Mouse (Mus musculus): Measurements from ENCODE around the gene Qtrt1. TPM values are rescaled to one million over a fixed set of nuclear protein-coding genes. Genes with fewer than 3 reads are reported as not detected.

The Qtrt1 gene
- polyA plus RNA-seq, 1 experiment from 2014 or later, result 46.9 TPM

GRCm38 (mm10) chr9:21425556-21425945, 13.9 kb downstream of the Qtrt1 start:
- Histone ChIP-seq H3K4me3 (peak overlapping the region; percentile 82), H3K27ac (no peak overlapping the region), H3K9ac (peak overlapping the region; percentile 89), H3K4me2 (peak overlapping the region; percentile 97), H3K27me3 (no peaks in the 10 kb centered on the region), H3K36me3 (ENCODE audit: poor library complexity, severe bottlenecking) (peaks cover 11% of the 10 kb centered on the region), H3K9me3 (replicated peaks) (no peaks in the 10 kb centered on the region), H3K4me1 (peaks cover 52% of the 10 kb centered on the region)
- WGBS, result 18% methylated on average over 6 of the region's 6 CpGs
- ATAC-seq, result no peak

GRCm38 (mm10) chr9:21426013-21426412, 14.4 kb downstream of the Qtrt1 start:
- Histone ChIP-seq H3K27me3 (no peaks in the 10 kb centered on the region), H3K36me3 (ENCODE audit: poor library complexity, severe bottlenecking) (peaks cover 6% of the 10 kb centered on the region), H3K27ac (no peak overlapping the region), H3K4me3 (peak overlapping the region; percentile 82), H3K4me2 (peak overlapping the region; percentile 97), H3K9ac (peak overlapping the region; percentile 89), H3K4me1 (peaks cover 56% of the 10 kb centered on the region), H3K9me3 (replicated peaks) (no peaks in the 10 kb centered on the region)
- WGBS, result 42% methylated on average over 1 of the region's 1 CpGs
- no peak for ATAC-seq

- 85% methylated on average over 2 of the region's 2 CpGs for WGBS
- no peak overlapping the region for H3K9ac ChIP-seq
- H3K4me3 ChIP-seq, result peak overlapping the region; percentile 82; the same call in 1 of the 2 replicates
- H3K27me3 ChIP-seq, result no peaks in the 10 kb centered on the region
- no peak overlapping the region for H3K27ac ChIP-seq
- H3K36me3 ChIP-seq (ENCODE audit: poor library complexity, severe bottlenecking), result peaks cover under 1% of the 10 kb centered on the region; the same call in 1 of the 2 replicates
- H3K4me2 ChIP-seq, result peak overlapping the region; percentile 97
- H3K4me1 ChIP-seq, result peaks cover 61% of the 10 kb centered on the region
- ATAC-seq, result no peak
- H3K9me3 ChIP-seq (replicated peaks), result no peaks in the 10 kb centered on the region
Observed at GRCm38 (mm10) chr9:21426525-21426924, 14.9 kb downstream of the Qtrt1 start.

- no peak for ATAC-seq
- no peak overlapping the region for H3K4me2 ChIP-seq
Observed at GRCm38 (mm10) chr9:21427773-21428172, 16.1 kb downstream of the Qtrt1 start.

GRCm38 (mm10) chr9:21428178-21428577, 16.5 kb downstream of the Qtrt1 start:
- Histone ChIP-seq H3K4me1 (peaks cover 71% of the 10 kb centered on the region), H3K27me3 (no peaks in the 10 kb centered on the region), H3K36me3 (ENCODE audit: poor library complexity, severe bottlenecking) (no peaks in the 10 kb centered on the region), H3K9me3 (replicated peaks) (no peaks in the 10 kb centered on the region), H3K4me2 (no peak overlapping the region), H3K4me3 (no peak overlapping the region), H3K9ac (no peak overlapping the region), H3K27ac (no peak overlapping the region)
- 87% methylated on average over 6 of the region's 6 CpGs for whole genome bisulfite sequencing
- ATAC-seq, result no peak

More at GRCm38 (mm10) chr9:21427773-21428172, 16.1 kb downstream of the Qtrt1 start:
- Histone ChIP-seq H3K27me3 (no peaks in the 10 kb centered on the region), H3K36me3 (ENCODE audit: poor library complexity, severe bottlenecking) (no peaks in the 10 kb centered on the region), H3K9me3 (replicated peaks) (no peaks in the 10 kb centered on the region), H3K4me3 (no peak overlapping the region), H3K9ac (no peak overlapping the region), H3K4me1 (peaks cover 69% of the 10 kb centered on the region), H3K27ac (no peak overlapping the region)
- WGBS, result 85% methylated on average over 2 of the region's 2 CpGs

- H3K4me1 ChIP-seq, result peaks cover 74% of the 10 kb centered on the region
Observed at GRCm38 (mm10) chr9:21430724-21431123, 19.1 kb downstream of the Qtrt1 start.

GRCm38 (mm10) chr9:21432066-21432465, 20.4 kb downstream of the Qtrt1 start:
- H3K4me3 ChIP-seq, result no peak overlapping the region
- H3K27me3 ChIP-seq, result no peaks in the 10 kb centered on the region
- H3K36me3 ChIP-seq (ENCODE audit: poor library complexity, severe bottlenecking), result no peaks in the 10 kb centered on the region
- peaks cover 61% of the 10 kb centered on the region for H3K4me1 ChIP-seq
- no peak for ATAC-seq
- H3K9me3 ChIP-seq (replicated peaks), result no peaks in the 10 kb centered on the region
- H3K27ac ChIP-seq, result 0 out of 2 replicates have a peak overlapping the region, but pooled peaks have one; percentile 80
- WGBS, result 85% methylated on average over 7 of the region's 7 CpGs
- H3K9ac ChIP-seq, result no peak overlapping the region
- H3K4me2 ChIP-seq, result no peak overlapping the region

More at GRCm38 (mm10) chr9:21430724-21431123, 19.1 kb downstream of the Qtrt1 start:
- Histone ChIP-seq H3K9ac (0 out of 2 replicates have a peak overlapping the region, but pooled peaks have one; percentile 23), H3K4me3 (no peak overlapping the region), H3K36me3 (ENCODE audit: poor library complexity, severe bottlenecking) (no peaks in the 10 kb centered on the region), H3K9me3 (replicated peaks) (no peaks in the 10 kb centered on the region), H3K4me2 (peak overlapping the region; percentile 29; the same call in 1 of the 2 replicates), H3K27me3 (no peaks in the 10 kb centered on the region), H3K27ac (peak overlapping the region; percentile 80)
- 27% methylated on average over 7 of the region's 7 CpGs for WGBS
- ATAC-seq, result peak; percentile 90

- no peak overlapping the region for H3K9ac ChIP-seq
- H3K4me1 ChIP-seq, result peaks cover 49% of the 10 kb centered on the region
- H3K36me3 ChIP-seq (ENCODE audit: poor library complexity, severe bottlenecking), result no peaks in the 10 kb centered on the region
- WGBS, result 84% methylated on average over 8 of the region's 8 CpGs
- no peak for ATAC-seq
- H3K27ac ChIP-seq, result no peak overlapping the region
- no peaks in the 10 kb centered on the region for H3K27me3 ChIP-seq
- no peak overlapping the region for H3K4me3 ChIP-seq
- no peak overlapping the region for H3K4me2 ChIP-seq
- H3K9me3 ChIP-seq (replicated peaks), result no peaks in the 10 kb centered on the region
Observed at GRCm38 (mm10) chr9:21433766-21434165, 22.1 kb downstream of the Qtrt1 start.

GRCm38 (mm10) chr9:21434410-21434809, 22.8 kb downstream of the Qtrt1 start:
- ATAC-seq, result no peak
- Histone ChIP-seq H3K36me3 (ENCODE audit: poor library complexity, severe bottlenecking) (no peaks in the 10 kb centered on the region), H3K9ac (no peak overlapping the region), H3K27me3 (no peaks in the 10 kb centered on the region), H3K9me3 (replicated peaks) (no peaks in the 10 kb centered on the region), H3K27ac (no peak overlapping the region), H3K4me3 (no peak overlapping the region), H3K4me2 (no peak overlapping the region), H3K4me1 (peaks cover 43% of the 10 kb centered on the region)
- 90% methylated on average over 2 of the region's 2 CpGs for WGBS

GRCm38 (mm10) chr9:21435777-21436635, 24.4 kb downstream of the Qtrt1 start:
- H3K4me2 ChIP-seq, result no peak overlapping the region
- no peaks in the 10 kb centered on the region for H3K36me3 ChIP-seq (ENCODE audit: poor library complexity, severe bottlenecking)
- H3K9ac ChIP-seq, result no peak overlapping the region
- no peak overlapping the region for H3K4me3 ChIP-seq
- H3K4me1 ChIP-seq, result peaks cover 27% of the 10 kb centered on the region
- H3K27ac ChIP-seq, result no peak overlapping the region
- no peaks in the 10 kb centered on the region for H3K9me3 ChIP-seq (replicated peaks)
- ATAC-seq, result no peak
- no peaks in the 10 kb centered on the region for H3K27me3 ChIP-seq
- 93% methylated on average over 7 of the region's 7 CpGs for WGBS

- H3K4me2 ChIP-seq, result no peak overlapping the region
- H3K9ac ChIP-seq, result no peak overlapping the region
- 87% methylated on average over 6 of the region's 6 CpGs for WGBS
- no peaks in the 10 kb centered on the region for H3K27me3 ChIP-seq
- H3K4me1 ChIP-seq, result peaks cover 14% of the 10 kb centered on the region
- H3K9me3 ChIP-seq (replicated peaks), result no peaks in the 10 kb centered on the region
- no peak overlapping the region for H3K4me3 ChIP-seq
- no peak overlapping the region for H3K27ac ChIP-seq
- no peak for ATAC-seq
- H3K36me3 ChIP-seq (ENCODE audit: poor library complexity, severe bottlenecking), result no peaks in the 10 kb centered on the region
Observed at GRCm38 (mm10) chr9:21437577-21437976, 25.9 kb downstream of the Qtrt1 start.

- H3K9me3 ChIP-seq (replicated peaks), result no peaks in the 10 kb centered on the region
- no peak overlapping the region for H3K4me2 ChIP-seq
- WGBS, result 66% methylated on average over 3 of the region's 3 CpGs
- H3K27me3 ChIP-seq, result no peaks in the 10 kb centered on the region
- no peak overlapping the region for H3K4me3 ChIP-seq
- H3K9ac ChIP-seq, result no peak overlapping the region
- no peaks in the 10 kb centered on the region for H3K36me3 ChIP-seq (ENCODE audit: poor library complexity, severe bottlenecking)
- peaks cover 12% of the 10 kb centered on the region for H3K4me1 ChIP-seq
- H3K27ac ChIP-seq, result no peak overlapping the region
- no peak for ATAC-seq
Observed at GRCm38 (mm10) chr9:21438219-21438618, 26.6 kb downstream of the Qtrt1 start.
